Mouse (Mus musculus): Measurements from ENCODE around the gene Rexo1.

Rexo1 gene

DNA sequence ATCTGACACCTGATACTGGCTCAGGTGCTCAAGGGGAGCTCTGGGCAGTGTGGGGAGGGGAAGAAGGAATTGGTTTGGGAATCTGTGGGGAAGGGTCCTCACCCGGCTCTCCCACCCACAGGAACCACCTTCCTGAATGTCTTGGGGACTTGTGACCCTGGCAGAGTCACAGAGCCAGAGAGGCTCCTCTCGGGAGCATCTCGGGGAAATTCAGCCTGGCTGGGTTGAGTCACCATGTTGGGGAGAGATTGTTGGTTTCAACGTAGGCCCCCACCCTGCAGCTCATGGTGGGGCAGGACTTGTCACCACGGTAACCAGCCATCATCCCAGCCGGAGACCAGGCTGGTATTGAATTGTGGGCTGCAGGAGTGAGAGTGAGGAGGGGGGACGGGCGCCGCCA is 56.6 kb downstream of the Rexo1 start:
- DNase-seq (ENCODE audit: low spot score), result no peak

DNA sequence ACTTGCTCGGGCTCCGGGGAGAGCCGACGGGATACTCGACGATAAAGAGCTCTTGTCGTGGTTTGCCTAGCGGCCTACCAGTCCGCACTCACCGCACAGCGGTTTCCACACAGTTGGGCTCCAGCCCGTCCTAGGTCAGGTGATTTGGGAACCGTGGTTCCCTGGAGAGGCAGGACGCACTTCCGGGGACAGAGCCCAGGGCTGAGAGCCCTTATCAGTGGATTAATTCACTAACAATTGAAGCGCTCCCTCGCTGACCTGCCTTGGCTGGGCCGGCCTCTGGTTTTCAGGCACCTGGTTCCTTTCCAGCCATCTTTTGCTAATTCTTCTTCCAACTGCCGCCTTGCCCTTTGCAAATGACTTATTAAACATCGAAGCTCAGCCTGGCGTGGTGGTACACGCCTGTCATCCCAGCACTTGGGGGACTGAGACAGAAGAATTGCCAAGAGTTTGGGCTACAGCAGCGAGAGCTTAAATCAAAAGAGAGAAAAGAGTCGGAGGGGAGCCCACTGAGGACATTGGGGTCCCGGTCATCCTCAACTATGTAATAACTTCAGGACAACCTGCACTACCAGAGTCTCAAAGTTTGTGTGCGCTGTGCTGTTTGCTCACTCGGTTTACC is 57.6 kb downstream of the Rexo1 start:
- DNase-seq (ENCODE audit: low spot score), result no peak

DNA sequence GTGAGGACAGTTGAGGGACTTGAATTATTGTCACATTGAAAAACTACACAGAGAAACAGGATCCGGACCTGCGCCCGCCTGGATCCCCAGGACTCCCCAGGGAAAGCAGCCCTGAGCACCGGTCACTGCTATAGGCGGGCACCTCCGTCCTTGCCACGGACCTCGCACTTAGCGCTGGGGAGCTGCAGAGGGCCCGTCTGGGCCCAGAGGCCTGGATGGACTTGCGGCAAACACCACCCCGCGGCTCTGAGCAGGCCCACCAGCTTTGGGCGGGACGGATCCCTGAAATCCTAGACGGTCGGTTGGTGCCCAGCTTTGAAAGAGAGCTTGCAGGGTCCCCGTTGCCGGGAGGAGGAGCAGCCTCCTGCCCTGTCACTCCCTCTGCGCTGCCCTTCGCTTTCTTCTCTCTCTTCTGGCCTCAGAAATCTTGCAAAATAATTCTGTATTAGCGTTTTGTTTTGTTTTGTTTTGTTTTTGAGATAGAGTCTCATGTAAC is 58.5 kb downstream of the Rexo1 start:
- DNase-seq (ENCODE audit: low spot score), result no peak

DNA sequence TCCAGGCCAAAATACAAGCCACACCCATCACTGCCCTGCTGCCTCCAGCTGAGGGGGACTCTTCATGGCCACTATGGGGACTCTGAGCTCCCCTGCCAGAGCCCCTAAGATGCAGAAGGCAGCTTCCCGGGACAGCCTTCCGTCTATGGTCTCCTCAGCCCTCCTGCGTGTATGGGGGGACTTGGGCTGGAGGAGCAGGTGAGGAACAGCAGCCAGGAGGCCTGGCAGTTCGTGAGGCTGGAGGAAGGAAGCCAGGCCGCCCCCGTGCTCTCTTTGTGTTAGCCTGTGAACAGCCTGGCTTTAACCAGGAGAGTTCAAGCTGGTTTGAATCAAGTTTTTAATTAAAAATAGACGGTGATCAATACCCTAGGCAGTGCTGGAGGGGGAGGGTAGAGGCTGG is 59.1 kb downstream of the Rexo1 start:
- DNase-seq (ENCODE audit: low spot score), result no peak

DNA sequence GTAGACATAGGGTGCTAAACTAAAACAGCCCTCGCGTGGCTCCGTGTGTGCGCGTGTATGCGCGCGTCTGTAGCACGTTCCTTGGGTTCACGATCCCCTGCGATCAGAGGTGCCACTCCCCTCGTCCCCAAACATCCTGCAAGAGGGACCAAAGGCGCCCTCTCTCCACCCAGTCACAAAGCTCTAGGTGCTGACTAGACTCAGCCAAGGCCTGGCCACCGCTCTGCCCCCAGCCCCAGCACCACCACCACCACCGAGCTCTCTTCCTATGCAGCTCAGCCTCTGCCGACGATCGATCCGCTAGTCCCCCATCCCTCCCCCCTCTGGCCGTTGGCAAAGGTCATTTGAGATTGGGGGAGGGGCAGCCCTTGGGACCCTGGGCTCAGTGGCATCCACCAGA is 64.9 kb downstream of the Rexo1 start:
- no peak for DNase-seq (ENCODE audit: low spot score)

DNA sequence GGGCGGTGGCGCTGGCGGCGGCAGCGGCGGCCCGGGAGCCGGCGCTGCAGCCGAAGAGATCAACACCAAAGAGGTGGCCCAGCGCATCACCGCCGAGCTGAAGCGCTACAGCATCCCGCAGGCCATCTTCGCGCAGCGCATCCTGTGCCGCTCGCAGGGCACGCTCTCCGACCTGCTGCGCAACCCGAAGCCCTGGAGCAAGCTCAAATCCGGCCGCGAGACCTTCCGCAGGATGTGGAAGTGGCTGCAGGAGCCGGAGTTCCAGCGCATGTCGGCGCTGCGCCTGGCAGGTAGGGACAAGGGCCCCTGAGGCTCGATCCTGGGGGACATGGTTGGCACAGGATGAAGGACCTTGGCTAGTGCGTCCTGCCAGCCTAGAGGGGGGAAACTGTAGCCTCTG is 65.5 kb downstream of the Rexo1 start:
- DNase-seq (ENCODE audit: low spot score), result no peak

DNA sequence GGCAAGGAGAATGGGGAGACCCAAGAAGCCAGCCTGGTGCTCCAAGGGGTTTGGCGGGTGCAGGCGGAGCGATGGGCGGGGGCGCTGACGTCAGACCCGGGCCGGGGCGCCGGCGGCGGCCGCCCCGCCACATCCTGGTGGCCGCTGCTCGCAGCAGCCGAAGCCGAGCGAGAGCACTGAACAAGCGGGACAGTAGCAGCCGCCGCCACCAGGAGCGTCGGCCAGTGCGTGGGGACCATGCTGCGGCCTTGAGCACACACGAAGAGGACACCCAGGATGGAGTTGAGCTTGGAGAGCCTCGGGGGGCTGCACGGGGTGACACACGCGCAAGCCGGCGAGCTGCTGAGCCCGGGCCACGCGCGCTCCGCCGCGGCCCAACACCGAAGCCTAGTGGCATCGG is 66.6 kb downstream of the Rexo1 start, which contains the start of gene Onecut3:
Gene Onecut3, plus strand, starts transcription at position 104 of the 400 bp plus-strand sequence.
- peak; percentile 44 for DNase-seq (ENCODE audit: low spot score)

Data from urinary bladder, postnatal 25 days (tissue).